Mouse (Mus musculus) adrenal gland, postnatal 10 days (tissue): ENCODE measurements around the gene Rpl36-ps4. TPM values are rescaled to one million over a fixed set of nuclear protein-coding genes. Genes with fewer than 3 reads are reported as not detected.
A peak's percentile ranks its signal among the peaks of the same experiment; 100 is the strongest.

Source experiments
- DNase-seq: peaks from one replicate; pipeline ENCODE4 v3.0.0; 2021; ENCODE audit warnings: mixed read lengths
- long read RNA-seq, 2 experiments: library from polyadenylated mRNA; stranded (forward); transcript quantifications; one replicate each; pipeline ENCODE4 v2.0.0; 2021
- total RNA-seq, 2 experiments: library from RNA; stranded (reverse); gene quantifications; 2 replicates each; pipeline ENCODE4 v1.2.3; 2021

The Rpl36-ps4 gene
- total RNA-seq = not detected
- long read RNA-seq, experiment 1 = 0 reads
- long read RNA-seq, experiment 2 = 0 reads

- no peak for DNase-seq
Measured at GRCm38 (mm10) chr17:87920677-87921076, at the start of gene Rpl36-ps4. Gene Rpl36-ps4, plus strand, starts transcription at chr17:87920977.

DNA sequence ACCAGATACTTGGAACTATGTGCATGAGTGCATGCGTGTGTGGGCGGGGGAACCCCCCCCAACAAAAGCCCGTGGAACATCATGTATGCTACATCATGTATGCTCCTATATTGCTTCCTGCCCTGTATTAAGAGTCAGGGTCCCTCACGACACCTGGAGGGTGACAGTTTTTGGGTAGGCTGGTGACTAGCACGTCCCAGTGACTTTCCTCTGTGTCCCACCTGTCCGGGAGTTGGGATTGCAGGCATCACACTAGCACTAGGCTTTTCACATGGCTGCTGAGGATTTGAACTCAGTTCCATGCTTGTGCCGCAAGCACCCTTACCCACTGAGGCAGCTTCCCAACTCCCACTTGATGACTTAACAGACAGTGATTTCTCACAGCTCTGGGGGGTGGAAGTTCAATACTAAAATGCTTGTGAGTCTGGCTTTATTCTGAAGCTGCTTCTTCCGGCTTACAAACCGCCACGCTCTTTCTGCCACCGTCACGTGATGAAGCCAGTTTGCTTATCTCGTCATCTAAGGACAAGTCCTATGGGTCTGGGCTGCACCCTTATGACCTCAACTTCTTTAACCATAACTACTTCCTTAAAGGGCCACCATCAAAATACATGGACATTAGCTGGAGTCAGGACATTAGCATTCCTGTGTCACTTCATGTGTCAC lies 49.2 kb upstream of the Rpl36-ps4 start:
- no peak for DNase-seq

DNA sequence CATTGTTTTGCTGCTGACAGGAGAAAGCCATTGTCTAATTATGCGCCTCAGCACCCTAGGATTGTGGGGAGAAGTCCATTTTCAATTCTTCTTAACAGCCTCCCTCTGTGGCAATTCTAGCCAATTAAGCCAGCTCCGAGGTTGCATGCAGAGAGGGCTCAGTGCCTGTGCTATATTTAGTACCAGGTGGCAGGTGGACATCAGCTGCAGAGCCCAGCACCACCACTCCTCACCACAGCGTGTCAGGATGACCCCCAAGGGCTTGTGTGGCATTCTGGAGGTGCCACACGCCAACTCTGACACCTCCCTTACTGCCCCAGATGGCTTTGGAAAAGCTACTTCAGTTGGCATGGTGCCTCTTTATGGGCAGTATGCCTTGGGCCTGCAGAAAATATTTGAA lies 48.5 kb upstream of the Rpl36-ps4 start:
- DNase-seq = no peak

GRCm38 (mm10) chr17:87873456-87873855 lies 47.3 kb upstream of the Rpl36-ps4 start:
- DNase-seq = no peak

GRCm38 (mm10) chr17:87873943-87874342 lies 46.8 kb upstream of the Rpl36-ps4 start:
- no peak for DNase-seq

DNA sequence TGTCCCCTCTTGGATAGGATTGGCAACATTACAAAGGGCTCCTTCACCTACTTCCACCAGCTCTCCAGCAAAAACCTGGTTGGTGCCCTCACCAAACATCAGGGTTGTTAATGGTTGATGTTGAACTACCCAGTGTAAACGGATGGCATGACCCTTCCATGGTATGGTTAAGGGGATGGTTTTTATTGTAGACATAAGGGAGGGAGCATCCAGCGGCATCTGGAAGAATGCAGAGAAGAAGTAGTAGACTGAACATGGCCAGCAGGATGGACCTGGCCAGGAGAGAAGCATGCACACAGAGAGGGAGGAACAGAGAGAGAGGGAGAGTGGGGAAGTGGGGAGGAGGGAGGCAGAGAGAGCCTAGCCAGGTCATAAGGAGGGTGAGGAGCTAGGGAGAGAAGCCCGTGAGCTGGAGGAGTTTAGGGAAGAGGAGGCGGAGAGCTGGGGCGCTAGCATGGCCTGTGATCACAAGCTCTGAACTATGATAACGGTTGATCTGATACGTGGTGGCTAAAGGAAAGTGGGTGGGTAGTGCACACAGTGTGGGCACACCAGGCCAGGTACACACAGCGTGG lies 45.3 kb upstream of the Rpl36-ps4 start:
- no peak for DNase-seq

DNA sequence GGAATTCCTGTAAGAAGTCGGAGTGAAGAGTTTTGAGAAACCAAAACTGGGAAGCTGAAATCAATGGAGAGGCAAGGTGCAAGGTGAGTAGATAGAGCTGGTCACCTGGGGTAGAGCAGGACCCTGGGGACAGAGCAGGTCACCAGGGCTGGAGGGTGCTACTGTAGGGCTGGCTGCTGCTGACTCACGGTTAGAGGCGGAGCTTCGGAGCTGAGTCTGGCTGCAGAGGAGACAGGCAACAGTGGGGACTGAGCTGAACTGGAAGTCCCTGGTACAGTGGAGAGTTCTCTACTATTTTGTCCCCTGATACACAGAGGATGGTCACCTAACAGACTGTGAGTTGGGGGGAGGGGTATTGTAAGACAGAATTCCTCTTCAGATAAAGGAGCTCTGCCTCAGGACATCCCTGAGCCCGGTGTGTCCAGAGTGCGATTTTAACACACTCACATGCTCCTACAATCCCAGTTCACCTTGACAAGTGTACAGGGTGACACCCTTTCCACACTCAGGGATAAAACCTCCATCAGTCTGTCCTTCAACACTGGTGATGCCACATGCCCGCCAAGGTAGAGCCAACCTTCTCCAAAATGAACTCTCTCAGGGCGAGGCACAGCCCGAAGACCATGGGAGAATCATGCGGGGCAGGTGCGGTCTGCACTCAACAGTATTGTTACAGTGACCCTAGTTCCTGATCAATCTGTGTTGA lies 44.3 kb upstream of the Rpl36-ps4 start:
- DNase-seq = no peak

GRCm38 (mm10) chr17:87877207-87878073 lies 43.3 kb upstream of the Rpl36-ps4 start:
- peak; percentile 23 for DNase-seq

GRCm38 (mm10) chr17:87878556-87879483 lies 42.0 kb upstream of the Rpl36-ps4 start:
- no peak for DNase-seq

DNA sequence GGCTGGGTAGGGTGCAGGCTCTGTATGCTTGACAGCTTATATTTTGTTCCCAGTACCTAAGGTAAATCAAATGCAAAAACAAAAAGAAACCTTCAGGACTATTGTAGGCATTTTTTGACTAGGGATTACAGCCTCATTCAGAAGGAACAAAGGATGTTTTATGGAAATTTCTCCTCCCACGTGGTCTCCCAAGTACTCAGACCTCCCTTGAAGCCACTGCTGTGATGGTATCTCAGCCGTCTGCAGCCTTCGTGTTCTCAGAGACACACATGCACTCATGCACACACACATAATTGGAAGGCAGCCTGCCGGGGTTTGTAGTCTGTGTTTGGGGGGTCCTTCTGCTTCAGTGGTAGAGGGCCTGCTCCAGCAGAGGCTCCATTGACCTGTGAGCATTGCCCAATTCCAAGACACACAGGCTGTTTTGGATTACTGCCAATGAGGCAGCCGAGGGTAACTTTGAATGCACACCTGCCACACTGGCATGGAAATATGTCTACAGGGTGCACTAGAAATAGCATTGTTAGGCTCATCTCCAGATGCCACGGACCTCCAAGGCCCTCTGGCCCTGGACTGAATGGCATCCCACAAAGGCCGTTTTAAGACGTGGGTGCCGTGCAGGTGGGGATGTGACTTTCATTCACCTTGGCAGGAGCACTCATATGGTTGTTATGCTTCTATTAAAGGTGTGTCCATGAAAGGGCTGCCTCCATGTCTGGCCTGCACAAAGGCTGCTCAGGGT lies 41.1 kb upstream of the Rpl36-ps4 start:
- no peak for DNase-seq

- peak; percentile 74 for DNase-seq
Measured at GRCm38 (mm10) chr17:87882594-87882993, 38.2 kb upstream of the Rpl36-ps4 start.

GRCm38 (mm10) chr17:87897175-87897574 lies 23.6 kb upstream of the Rpl36-ps4 start:
- DNase-seq = no peak

DNA sequence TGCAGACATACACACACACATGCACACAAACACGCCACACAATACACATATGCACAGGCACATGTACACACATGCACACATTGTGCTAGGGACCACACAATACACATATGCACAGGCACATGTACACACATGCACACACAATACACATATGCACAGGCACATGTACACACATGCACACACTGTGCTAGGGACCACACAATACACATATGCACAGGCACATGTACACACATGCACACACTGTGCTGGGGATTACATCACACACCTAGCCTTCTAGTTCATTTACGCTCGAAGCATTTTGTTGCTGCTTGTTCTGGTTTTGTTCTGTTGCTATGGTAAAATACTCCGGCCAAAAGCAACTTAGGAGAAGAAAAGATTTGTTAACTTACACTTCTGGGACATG lies 20.1 kb upstream of the Rpl36-ps4 start:
- DNase-seq = no peak

DNA sequence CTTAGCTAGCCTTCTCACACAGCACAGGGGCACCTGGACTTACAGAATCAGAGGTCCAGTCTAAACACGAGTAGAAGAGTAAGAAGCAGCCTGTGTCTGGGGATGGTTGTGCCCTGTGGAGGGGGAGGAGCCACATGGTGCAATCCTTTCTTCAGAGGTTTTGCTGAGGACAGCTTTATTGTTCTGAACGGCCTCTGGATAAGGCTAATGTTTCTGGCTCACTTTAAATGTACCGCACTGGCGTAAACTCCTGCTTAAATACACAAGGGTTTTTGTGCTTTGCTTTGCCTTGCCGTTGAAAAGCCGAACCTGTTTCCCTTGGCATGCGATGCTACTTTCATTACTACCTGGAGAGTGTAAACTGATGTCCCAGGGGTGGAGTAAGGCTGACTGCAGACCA lies 19.6 kb upstream of the Rpl36-ps4 start:
- no peak for DNase-seq

- DNase-seq = no peak
Measured at GRCm38 (mm10) chr17:87903213-87903612, 17.6 kb upstream of the Rpl36-ps4 start.

GRCm38 (mm10) chr17:87903725-87904124 lies 17.1 kb upstream of the Rpl36-ps4 start:
- DNase-seq = no peak

DNA sequence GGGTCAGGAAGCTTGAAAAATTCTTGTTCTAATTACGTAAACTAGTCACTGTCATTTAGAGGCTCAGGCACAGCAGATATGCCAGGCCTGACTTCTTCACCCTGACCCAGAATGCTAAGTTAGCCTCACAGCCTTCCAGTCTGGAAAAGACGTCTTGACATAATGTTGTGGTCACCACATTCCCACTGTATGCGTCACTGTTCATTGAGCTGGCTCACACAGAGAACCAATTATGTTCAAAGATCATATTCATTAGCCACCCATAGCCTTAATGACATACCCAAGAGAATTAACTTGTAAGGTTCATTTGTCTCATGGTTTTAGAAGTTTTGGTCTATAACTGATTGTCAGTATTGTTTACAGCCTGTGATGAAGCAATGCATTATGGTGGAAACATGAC lies 5.4 kb upstream of the Rpl36-ps4 start:
- no peak for DNase-seq

- no peak for DNase-seq
Measured at GRCm38 (mm10) chr17:87918121-87918520, 2.7 kb upstream of the Rpl36-ps4 start.

- no peak for DNase-seq
Measured at GRCm38 (mm10) chr17:87934326-87934725, 13.5 kb downstream of the Rpl36-ps4 start.

DNA sequence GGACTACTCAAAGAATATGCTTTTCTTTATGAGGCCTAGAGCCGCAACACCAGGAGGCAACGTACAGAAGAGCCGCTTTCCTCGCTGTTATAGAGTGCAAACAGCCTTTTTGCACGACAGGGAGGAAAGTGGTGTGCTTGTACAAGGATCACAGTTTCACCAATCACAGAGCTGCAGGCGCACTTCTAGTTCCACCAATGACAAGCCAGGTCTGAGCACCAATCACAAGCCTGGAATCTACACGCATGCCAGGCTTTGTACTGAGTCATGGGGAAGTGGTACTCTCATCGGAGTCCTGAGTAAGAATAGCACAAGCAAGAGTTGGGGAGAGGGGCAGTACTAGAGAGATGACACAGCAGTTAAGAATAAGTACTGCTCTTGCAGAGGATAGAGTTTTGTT lies 14.0 kb downstream of the Rpl36-ps4 start:
- no peak for DNase-seq

DNA sequence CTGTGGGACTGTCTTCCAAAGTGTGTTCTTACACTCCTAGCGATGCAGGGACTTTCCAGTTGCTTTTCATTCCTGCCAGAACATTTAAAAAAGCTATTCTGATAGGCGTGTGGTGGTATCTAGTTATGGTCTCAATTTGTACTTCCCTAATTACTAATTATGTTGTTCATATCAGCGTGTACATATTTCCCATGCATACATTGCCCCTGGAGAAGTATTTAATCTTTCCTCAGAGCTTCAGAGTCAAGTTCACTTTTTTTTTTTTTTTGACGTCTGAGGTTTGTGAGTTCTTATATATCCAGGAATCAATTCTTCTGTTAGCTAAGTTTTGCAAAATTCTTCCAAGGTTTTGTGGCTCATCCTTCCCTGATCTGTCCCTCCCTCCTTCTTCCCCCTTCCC lies 15.4 kb downstream of the Rpl36-ps4 start:
- no peak for DNase-seq
